Mouse (Mus musculus): ENCODE results near the gene 1700024P04Rik. TPM values are rescaled to one million over a fixed set of nuclear protein-coding genes. Genes with fewer than 3 reads are reported as not detected.
"Not testable (repeated sequence)": the region's sequence is repeated elsewhere in the genome, so short reads cannot be mapped to it uniquely, and the experiment has no call there.

Gene 1700024P04Rik
- polyA plus RNA-seq, 1 experiment from 2014 or later: not detected

- Histone ChIP-seq H3K4me2 (replicated peaks; ENCODE audit: low read depth) (no peak overlapping the region), H3K27me3 (replicated peaks; ENCODE audit: control insufficient read depth, insufficient read depth, low read length) (no peaks in the 10 kb centered on the region), H3K9me3 (ENCODE audit: control insufficient read depth) (no peaks in the 10 kb centered on the region), H3K9ac (ENCODE audit: low read depth, low read length) (no peak overlapping the region), H3K36me3 (ENCODE audit: control insufficient read depth, insufficient read depth) (no peaks in the 10 kb centered on the region), H3K27ac (ENCODE audit: low read depth, low read length) (no peak overlapping the region), H3K4me1 (replicated peaks; ENCODE audit: control insufficient read depth, insufficient read depth, low read length) (no peaks in the 10 kb centered on the region), H3K4me3 (ENCODE audit: low read depth, low read length) (no peak overlapping the region)
- TF ChIP-seq CTCF (IDR thresholded peaks at IDR 0.05; ENCODE audit: low read depth): no peak
- ATAC-seq: no peak
- WGBS: 46% methylated on average over 5 of the region's 5 CpGs
Measured at GRCm38 (mm10) chr13:98997025-98997424, 12.7 kb upstream of the 1700024P04Rik start.

- no peaks in the 10 kb centered on the region for H3K4me1 ChIP-seq (replicated peaks; ENCODE audit: control insufficient read depth, insufficient read depth, low read length)
- H3K36me3 ChIP-seq (ENCODE audit: control insufficient read depth, insufficient read depth): no peaks in the 10 kb centered on the region
- no peaks in the 10 kb centered on the region for H3K9me3 ChIP-seq (ENCODE audit: control insufficient read depth)
- no peak for TF ChIP-seq CTCF (IDR thresholded peaks at IDR 0.05; ENCODE audit: low read depth)
- no peak overlapping the region for H3K9ac ChIP-seq (ENCODE audit: low read depth, low read length)
- H3K4me2 ChIP-seq (replicated peaks; ENCODE audit: low read depth): no peak overlapping the region
- 61% methylated on average over 4 of the region's 4 CpGs for WGBS
- H3K4me3 ChIP-seq (ENCODE audit: low read depth, low read length): no peak overlapping the region
- no peak for ATAC-seq
- H3K27ac ChIP-seq (ENCODE audit: low read depth, low read length): no peak overlapping the region
- no peaks in the 10 kb centered on the region for H3K27me3 ChIP-seq (replicated peaks; ENCODE audit: control insufficient read depth, insufficient read depth, low read length)
Measured at GRCm38 (mm10) chr13:98977070-98977785, 7.1 kb downstream of the 1700024P04Rik start.

GRCm38 (mm10) chr13:98976022-98976421, 8.3 kb downstream of the 1700024P04Rik start:
- H3K9me3 ChIP-seq (ENCODE audit: control insufficient read depth); H3K9ac ChIP-seq (ENCODE audit: low read depth, low read length); H3K27me3 ChIP-seq (replicated peaks; ENCODE audit: control insufficient read depth, insufficient read depth, low read length); H3K4me2 ChIP-seq (replicated peaks; ENCODE audit: low read depth); H3K4me1 ChIP-seq (replicated peaks; ENCODE audit: control insufficient read depth, insufficient read depth, low read length); H3K27ac ChIP-seq (ENCODE audit: low read depth, low read length); H3K36me3 ChIP-seq (ENCODE audit: control insufficient read depth, insufficient read depth); H3K4me3 ChIP-seq (ENCODE audit: low read depth, low read length): not testable (repeated sequence)
- ATAC-seq: peak; percentile 24; the same call in 1 of the 2 replicates
- 56% methylated on average over 3 of the region's 3 CpGs for WGBS

- H3K4me3 ChIP-seq (ENCODE audit: low read depth, low read length): no peak overlapping the region
- TF ChIP-seq CTCF (IDR thresholded peaks at IDR 0.05; ENCODE audit: low read depth): no peak
- H3K4me2 ChIP-seq (replicated peaks; ENCODE audit: low read depth): no peak overlapping the region
- ATAC-seq: peak; percentile 76
- no peaks in the 10 kb centered on the region for H3K27me3 ChIP-seq (replicated peaks; ENCODE audit: control insufficient read depth, insufficient read depth, low read length)
- H3K27ac ChIP-seq (ENCODE audit: low read depth, low read length): no peak overlapping the region
- H3K4me1 ChIP-seq (replicated peaks; ENCODE audit: control insufficient read depth, insufficient read depth, low read length): 0 out of 2 replicates have a peak, but pooled peaks cover 5% of the 10 kb centered on the region
- no peaks in the 10 kb centered on the region for H3K36me3 ChIP-seq (ENCODE audit: control insufficient read depth, insufficient read depth)
- no peak overlapping the region for H3K9ac ChIP-seq (ENCODE audit: low read depth, low read length)
- WGBS: 34% methylated on average over 3 of the region's 3 CpGs
- no peaks in the 10 kb centered on the region for H3K9me3 ChIP-seq (ENCODE audit: control insufficient read depth)
Measured at GRCm38 (mm10) chr13:98972090-98972489, 12.3 kb downstream of the 1700024P04Rik start.

GRCm38 (mm10) chr13:98971641-98972040, 12.7 kb downstream of the 1700024P04Rik start:
- H3K4me1 ChIP-seq (replicated peaks; ENCODE audit: control insufficient read depth, insufficient read depth, low read length): 0 out of 2 replicates have a peak, but pooled peaks cover 5% of the 10 kb centered on the region
- WGBS: 64% methylated on average over 5 of the region's 5 CpGs
- no peaks in the 10 kb centered on the region for H3K36me3 ChIP-seq (ENCODE audit: control insufficient read depth, insufficient read depth)
- H3K27ac ChIP-seq (ENCODE audit: low read depth, low read length): no peak overlapping the region
- no peak overlapping the region for H3K4me2 ChIP-seq (replicated peaks; ENCODE audit: low read depth)
- no peaks in the 10 kb centered on the region for H3K9me3 ChIP-seq (ENCODE audit: control insufficient read depth)
- ATAC-seq: no peak
- H3K9ac ChIP-seq (ENCODE audit: low read depth, low read length): no peak overlapping the region
- H3K4me3 ChIP-seq (ENCODE audit: low read depth, low read length): no peak overlapping the region
- H3K27me3 ChIP-seq (replicated peaks; ENCODE audit: control insufficient read depth, insufficient read depth, low read length): no peaks in the 10 kb centered on the region
- no peak for TF ChIP-seq CTCF (IDR thresholded peaks at IDR 0.05; ENCODE audit: low read depth)

- no peak for TF ChIP-seq CTCF (IDR thresholded peaks at IDR 0.05; ENCODE audit: low read depth)
- 65% methylated on average over 4 of the region's 4 CpGs for WGBS
- Histone ChIP-seq H3K9ac (ENCODE audit: low read depth, low read length) (no peak overlapping the region), H3K27me3 (replicated peaks; ENCODE audit: control insufficient read depth, insufficient read depth, low read length) (no peaks in the 10 kb centered on the region), H3K27ac (ENCODE audit: low read depth, low read length) (no peak overlapping the region), H3K4me1 (replicated peaks; ENCODE audit: control insufficient read depth, insufficient read depth, low read length) (0 out of 2 replicates have a peak, but pooled peaks cover 5% of the 10 kb centered on the region), H3K4me3 (ENCODE audit: low read depth, low read length) (no peak overlapping the region), H3K9me3 (ENCODE audit: control insufficient read depth) (no peaks in the 10 kb centered on the region), H3K36me3 (ENCODE audit: control insufficient read depth, insufficient read depth) (no peaks in the 10 kb centered on the region), H3K4me2 (replicated peaks; ENCODE audit: low read depth) (no peak overlapping the region)
- ATAC-seq: no peak
Measured at GRCm38 (mm10) chr13:98968517-98968916, 15.8 kb downstream of the 1700024P04Rik start.
